Mouse (Mus musculus): ENCODE data around the gene Gdf15.

- TF ChIP-seq CTCF (IDR thresholded peaks at IDR 0.05; ENCODE audit: insufficient read depth, low read length) (no peak), POLR2A (IDR thresholded peaks at IDR 0.05; ENCODE audit: borderline replicate concordance, extremely low read depth, low read depth, low read length) (no peak)
Measured at GRCm38 (mm10) chr8:70616645-70617044, 15.6 kb downstream of the Gdf15 start.

All from lung, adult 2 months (tissue).